Mouse (Mus musculus): ENCODE data around the gene Arhgdia.
"Not testable (repeated sequence)": the region's sequence is repeated elsewhere in the genome, so short reads cannot be mapped to it uniquely, and the experiment has no call there.

Gene Arhgdia

DNA sequence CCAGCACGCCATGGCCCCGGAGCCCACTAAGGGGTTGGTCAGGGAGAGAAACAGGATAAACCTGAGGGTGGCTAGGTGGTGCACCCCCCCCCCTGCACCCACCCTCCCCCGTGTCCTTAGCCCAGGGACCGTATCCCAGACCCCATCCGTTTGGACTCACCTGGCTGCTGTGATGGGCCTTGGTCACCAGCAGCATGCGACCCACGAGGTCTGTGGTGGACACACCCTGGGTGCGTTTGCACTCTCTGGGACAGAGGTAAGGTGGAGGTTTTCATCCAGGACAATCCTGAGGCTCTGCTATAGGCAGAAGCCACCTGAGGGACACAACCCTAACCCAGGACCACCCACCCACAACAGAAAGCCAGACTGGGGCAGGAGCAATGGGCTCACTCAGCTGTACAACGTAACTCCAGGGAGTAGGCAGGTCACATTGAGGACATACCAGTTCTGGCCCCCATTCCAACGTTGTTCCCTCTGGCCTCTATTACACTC is 32.1 kb upstream of the Arhgdia start:
- DNase-seq (ENCODE audit: low spot score), result no peak

DNA sequence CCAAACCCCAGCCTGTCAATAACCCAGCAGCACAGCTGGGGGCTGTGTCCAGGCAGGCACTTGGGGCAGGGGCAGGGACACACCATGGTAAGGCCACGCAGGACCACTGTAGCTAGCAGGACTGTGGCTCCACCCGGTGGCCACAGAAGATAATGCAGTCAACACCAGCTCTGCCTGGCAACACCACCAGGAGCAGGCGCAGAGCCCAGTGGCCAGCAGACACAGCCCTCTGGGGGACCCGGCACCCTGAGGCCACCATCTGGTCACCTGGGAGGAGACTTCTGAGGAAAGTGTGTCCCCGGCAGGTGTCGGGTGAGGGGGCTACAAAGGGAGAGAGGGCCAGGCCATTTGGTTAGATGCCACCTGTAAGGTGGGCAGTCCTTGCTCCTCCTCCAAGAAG is 31.3 kb upstream of the Arhgdia start:
- DNase-seq (ENCODE audit: low spot score), result no peak

DNA sequence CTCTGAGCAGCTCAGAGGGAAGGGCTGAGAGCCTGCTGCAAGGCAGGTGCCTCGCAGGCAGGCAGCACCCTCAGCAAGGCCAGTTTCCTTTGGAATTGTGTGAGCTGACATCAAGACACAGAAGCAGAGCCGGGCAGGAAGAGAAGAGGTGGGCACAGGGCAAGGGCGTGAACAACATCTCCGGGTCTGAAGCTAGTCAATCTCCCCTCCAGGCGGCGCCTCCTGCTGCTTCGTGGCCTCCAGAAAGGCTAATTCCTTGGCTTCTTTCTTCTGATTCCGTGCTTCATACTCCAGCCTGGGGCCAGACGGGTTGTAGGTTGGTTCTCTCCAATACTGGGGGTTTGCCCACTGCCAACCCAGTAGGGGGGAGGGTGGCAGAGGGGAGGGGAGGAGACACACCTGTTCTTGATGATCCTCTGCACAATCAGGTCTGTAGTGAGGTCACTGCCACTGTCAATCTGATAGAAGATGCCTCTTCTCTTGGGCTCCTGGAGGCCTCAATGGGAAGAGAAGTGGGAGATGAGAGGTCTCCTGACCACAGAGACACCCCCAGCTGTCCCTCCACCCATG is 29.1 kb upstream of the Arhgdia start:
- no peak for DNase-seq (ENCODE audit: low spot score)

DNA sequence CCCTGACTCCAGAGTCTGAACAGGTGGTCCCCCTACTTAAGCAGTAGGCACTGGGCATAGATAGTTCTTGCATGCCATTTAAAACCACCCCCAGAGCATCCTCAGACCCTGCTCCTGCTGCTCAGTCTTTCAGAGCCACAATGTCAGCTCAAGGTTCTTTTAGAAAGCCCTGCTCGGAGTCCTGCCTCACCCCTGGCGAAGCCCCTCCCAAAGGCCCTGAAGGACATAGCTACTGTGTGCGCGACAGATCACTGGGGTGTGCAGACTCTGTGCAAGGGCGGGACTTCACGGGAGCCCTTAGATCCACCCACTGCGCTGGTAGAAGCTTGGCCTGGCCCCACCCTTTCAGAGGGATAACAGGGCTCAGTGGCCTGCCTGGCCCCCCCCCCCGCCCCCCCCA is 27.8 kb upstream of the Arhgdia start:
- DNase-seq (ENCODE audit: low spot score), result no peak

DNA sequence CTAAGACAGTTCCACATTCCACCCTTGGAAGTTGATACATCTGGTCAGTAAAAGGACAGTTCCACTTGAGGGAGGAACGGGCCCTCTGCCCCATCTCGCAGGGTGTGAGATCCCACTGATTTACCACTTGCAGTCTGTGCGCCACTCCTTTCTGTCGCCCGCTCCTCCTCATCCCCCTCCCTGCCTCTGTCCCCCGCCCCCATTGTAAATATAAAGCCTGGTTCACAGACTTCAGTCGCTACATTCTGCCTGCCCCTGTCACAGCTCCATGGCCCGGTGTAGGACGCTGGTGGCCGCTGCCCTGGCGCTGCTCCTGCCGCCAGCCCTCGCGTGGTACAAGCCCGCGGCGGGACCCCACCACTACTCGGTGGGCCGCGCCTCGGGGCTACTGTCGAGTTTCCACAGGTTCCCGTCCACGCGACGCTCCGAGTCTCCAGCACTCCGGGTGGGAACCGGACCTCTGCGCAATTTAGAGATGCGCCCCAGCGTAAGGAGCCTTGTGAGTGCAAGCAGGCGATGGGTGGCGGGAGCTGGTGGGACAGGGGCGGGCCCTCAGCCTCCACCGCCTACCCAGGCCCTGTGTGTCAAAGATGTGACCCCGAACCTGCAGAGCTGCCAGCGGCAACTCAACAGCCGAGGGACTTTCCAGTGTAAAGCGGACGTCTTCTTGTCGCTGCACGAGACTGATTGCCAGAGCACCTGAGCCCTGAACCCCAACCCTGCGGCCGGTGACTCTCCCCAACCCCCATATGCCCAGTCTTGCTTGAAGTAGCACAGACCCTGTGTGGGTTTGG is 27.0 kb upstream of the Arhgdia start, which contains the start of gene Npb:
TSS of gene Npb (plus strand) at position 237 of the 794 bp plus-strand sequence.
- no peak for DNase-seq (ENCODE audit: low spot score)

DNA sequence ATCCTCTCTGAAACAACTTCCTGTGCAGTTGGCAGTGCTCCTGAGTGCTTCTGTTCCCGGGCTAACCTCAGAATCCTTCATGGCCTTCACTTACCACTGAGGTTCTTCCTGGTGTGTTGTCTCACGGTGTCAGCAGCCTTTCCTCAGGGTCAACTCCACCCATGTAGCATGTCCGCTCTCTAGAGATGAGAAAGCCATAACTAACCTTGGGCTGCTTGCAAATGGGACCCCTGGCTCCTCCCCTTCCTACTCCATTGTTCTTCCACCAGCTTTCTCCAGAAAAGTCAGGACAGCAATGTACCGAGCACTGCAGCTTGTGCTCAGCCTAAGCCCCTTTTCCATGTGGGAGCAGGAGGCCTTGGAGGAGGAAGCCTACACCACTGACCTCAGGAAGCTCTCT is 25.3 kb upstream of the Arhgdia start:
- no peak for DNase-seq (ENCODE audit: low spot score)

DNA sequence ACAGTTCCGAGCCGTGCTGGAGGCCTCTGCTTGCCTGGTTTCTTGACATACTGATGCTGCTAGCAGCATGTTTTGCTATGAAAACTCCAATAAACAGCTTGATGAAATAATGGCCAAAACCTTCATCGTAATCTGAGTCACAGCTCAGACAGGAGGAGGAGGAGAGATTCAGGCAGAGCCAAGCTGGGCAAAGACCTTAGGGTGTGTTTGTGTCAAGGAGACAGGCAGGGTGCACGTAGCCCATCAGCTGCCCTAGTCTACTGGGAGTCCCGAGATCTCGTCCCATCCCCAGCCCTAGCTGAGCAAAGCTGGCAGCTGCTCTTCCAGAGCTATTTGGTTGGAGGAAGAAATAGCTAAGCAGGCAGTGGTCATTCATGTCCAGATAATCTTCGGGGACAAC is 24.2 kb upstream of the Arhgdia start:
- no peak for DNase-seq (ENCODE audit: low spot score)

DNA sequence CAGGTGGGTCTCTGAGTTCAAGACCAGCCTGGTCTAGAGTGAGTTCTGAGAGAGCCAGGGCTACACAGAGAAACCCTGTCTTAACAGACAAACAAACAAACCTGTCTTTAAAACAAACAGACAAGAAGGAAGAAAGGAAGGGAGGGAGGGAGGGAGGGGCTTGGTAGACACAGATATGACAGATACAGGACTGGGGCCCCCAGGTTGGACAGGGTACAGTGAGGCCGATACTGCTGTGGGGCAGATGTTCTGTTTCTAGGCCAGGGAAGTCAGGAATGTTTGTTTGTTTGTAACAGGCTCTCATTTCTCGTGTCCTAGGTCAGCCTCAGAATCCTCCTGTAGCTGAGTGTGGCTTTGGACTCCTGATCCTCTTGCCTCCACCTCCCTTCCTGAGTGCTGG is 22.1 kb upstream of the Arhgdia start:
- DNase-seq (ENCODE audit: low spot score), result no peak

DNA sequence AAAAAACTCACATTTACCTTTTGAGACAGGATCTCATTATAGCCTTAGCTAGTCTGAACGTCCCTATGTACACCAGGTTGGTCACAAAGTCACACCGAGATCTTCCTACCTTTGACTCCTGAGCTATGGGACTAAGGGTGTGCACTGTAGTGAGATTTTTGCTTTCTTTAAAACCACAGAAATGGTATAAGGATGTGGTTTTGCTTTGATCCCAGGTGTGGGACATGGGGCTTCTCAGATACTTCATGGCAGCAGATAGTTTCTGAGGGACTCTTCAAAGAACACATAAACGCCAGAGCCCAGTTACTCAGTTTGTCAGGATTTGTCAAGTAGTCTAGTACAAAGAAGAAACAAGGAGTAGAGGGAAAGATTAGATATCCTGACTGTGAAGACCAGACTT is 19.3 kb upstream of the Arhgdia start:
- no peak for DNase-seq (ENCODE audit: low spot score)

DNA sequence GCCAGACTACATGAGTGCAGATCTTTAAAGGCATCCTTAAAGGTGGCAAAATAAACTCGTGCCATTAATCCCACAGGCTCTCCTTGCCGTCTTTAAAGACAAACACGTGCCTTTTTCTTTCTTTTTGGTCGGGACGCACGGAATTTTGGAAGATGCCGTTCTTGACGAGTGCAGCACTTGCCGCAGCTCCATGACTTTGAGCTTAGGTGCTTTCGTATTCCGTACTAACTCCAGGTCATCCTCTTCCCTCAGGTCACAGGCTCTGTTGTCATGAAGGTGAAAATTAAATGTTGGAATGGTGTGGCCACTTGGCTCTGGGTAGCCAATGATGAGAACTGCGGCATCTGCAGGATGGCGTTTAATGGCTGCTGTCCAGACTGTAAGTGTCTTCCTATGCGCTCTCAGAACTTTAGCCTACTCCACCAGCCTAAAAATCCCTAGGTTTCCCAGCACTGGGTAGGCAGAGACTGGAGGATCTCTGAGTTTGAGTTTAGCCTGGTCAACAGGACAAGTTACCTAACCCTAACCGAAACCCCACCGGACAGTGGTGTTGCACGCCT is 17.6 kb upstream of the Arhgdia start:
- no peak for DNase-seq (ENCODE audit: low spot score)

DNA sequence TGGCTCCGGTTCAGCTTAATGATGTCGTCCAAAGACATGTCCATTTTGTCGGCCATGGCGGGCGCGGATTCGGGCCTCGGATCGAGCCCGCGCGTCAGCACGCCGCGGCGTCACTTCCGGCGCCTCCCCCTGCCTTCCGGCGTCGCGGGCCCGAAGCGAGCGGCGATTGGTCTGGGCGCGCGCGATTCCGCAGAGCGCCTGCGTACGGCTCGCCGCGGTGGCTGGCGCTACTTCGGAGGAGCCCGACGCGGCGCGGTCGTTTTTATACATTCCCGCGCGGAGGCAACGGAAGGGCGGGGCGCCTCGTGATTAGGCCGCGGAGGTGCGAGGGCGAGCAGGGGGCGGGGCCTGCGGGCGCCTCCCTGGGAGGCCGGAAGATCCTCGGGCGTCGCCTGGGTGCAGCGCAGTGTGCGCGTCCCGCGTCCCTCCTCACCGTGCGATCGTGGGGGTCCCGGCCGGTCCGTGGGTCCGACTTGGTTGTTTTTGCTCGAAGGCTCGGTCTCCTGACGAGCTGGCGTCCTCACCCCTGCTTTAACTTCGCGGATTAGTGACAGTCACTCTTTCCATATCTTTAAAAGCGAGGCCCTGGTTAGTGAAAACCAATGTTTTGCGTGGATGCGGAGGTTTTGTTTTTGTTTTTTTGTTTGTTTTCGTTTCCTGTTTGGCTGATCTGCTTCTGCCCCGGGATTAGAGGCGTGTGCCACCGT is 17.0 kb upstream of the Arhgdia start, which contains the start of the genes Alyref and Anapc11:
TSS of gene Alyref (minus strand) at position 83 of the 707 bp plus-strand sequence.
TSS of gene Anapc11 (plus strand) at position 139 of the 707 bp plus-strand sequence.
- peak; percentile 87 for DNase-seq (ENCODE audit: low spot score)

DNA sequence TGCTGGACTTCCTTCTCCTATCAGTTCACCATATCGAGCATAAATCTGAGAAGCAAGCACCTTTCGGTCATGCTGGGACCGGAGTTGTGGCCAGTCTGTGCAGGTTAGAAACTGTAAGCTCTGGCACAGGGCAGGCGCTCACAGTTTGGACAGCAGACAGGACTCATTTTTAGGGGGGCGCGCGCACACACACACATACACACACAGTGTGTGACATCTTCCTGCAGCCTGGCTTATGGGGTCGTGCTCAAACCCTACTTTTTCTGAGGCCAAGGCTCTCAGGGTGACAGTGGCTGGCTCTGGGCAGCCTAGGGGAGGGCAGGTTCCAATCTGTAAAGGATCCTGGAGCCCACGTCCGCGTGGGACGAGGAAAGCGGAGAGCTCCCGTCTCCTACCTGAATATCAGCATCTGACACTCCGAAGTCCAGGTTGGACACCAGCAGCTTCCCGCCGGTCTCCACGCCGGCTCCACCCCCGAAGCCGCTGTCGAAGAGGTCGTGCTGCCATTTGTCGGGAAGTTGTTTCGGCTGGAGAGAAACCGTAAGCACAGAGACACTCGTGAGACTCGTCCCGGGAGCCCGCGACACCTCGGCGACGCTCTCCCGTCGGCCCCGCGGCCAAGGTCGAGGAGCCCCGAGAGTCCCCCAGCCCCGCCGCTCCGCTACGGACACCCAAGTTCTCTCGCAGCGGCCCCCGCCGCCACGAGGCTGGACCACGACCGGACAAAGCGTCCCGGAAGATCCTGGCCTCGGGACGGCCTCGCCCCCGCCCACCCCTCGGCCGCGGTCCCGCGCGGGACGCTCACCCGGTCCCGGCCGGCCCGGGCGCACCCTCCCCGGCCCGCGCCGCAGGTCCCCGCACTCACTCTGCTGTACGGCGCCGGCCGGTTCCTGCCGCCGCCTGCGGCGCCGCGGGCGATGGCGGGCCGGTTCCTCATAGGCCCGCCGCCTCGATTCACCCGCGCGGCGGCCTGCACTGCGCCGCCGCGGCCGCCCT is 16.1 kb upstream of the Arhgdia start:
- no peak for DNase-seq (ENCODE audit: low spot score)

DNA sequence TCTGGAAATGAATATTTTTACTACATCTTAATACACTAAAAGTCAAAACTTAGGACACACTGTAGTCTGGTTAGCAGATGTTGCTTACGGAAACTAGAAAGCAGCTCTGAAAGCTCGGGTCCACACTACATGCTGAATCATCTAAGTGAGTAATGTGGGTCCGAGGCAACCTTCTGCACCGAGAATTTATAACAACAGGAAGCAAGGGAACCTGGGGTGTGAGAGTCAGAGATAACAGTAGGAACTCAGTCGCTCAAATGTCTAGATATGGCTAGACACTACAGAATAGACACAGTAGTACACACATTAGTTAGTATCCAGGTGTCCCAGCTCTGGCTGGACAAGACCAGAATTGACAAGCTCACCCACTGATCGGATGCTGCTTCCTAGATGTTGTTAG is 7.1 kb upstream of the Arhgdia start:
- DNase-seq (ENCODE audit: low spot score), result no peak

DNA sequence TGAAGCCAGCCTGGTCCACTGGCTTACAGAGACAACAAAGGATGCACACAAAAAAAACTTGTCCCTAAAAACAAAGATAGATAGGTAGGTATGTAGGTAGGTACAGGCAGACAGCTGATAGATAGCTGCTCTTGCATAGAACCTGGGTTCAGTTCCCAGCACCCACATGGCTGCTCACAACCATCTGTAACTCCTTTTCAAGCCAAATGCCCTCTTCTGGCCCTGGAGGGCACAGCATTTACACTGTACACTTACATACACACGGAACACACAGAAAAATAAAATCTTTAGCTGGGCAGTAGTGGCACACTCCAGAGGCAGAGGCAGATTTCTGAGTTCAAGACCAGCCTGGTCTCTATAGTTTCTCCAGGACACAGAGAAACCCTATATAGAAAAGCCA is 2.5 kb upstream of the Arhgdia start:
- no peak for DNase-seq (ENCODE audit: low spot score)

DNA sequence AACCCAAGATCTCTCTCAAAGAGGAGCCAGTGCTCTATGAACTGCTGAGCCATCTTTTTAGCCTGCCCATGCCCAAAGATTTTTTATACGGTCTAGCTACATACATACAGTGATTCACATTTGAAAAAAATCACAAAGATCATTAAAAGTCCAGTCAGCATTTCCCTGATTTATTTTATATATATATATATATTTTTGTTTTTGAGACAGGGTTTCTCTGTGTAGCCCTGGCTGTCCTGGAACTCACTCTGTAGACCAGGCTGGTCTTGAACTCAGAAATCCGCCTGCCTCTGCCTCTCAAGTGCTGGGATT is 1.5 kb upstream of the Arhgdia start:
- DNase-seq (ENCODE audit: low spot score), result not testable (repeated sequence)

DNA sequence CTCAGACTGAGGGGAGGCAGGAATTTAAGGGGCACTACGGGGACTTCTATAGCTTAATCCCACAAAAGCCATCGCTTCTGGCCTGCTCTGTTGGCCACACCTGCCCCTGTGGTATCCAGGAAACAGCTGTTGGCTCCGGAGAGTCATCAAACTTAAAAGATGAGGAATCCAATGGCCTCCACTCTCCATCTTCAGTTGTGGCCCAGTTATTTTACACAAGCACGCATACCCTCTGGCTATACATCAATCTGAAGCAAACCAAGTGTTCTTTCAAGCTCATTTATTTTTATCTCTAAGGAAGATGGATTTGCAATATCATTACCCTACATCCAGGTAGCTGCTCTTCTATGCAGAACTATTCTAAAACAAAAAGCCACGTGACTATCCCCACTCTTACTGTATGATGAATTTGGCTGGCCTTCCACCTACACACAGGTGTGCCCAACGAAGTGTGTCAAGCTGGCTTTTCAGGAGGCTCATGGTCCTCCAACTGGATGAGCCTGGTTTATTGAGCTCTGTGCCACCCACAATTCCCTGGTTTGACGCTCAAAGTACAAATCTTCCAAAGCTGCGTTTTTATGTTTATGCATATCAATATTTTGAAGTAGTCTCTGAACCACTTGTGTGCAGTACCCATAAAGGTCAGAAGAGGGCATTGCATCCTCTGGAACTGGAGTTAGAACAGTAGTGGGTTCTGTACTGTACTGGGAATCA is 1.0 kb upstream of the Arhgdia start:
- no peak for DNase-seq (ENCODE audit: low spot score)

DNA sequence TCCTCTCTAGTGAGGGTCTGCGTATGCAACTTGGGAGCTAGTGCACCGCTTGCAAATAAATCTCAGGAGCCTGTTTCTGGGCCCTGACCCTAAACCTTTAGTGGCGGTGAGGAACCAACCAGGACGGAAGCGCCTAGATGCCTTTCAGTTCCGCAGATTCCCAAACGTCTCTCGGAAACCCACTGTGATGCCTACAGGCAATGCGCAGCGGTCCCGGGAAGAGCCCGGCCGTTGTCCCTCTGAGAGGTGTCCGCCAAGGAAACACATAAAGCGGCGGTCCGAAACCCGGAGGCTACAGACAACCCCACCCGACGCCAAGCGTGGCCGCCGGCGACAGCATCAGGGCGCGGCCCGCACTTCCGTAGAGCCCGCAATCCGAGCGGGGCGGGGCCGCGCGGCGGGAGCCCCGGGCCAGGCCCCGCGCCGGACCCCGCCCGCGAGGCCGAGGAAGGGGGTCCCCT is 523 bp downstream of the Arhgdia start:
- DNase-seq (ENCODE audit: low spot score), result no peak

DNA sequence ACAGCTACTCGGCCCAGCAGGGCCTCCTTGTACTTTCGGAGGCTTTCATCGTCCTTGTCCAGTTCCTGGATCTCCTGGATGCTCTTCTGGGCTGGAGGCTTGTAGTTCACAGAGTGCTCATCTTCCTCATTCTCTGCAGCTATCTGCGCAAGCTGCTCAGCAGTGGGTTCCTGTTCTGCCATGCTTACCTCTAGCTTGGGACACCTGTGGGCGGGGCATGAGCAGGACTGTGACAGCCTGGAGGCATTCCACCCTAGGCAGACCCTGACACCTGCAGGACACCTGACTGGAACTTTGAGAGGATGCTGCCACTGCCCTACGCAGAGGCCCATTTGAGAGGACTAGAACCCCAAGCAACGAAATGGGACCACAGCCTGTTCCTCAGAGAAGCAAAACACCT is 1.2 kb downstream of the Arhgdia start:
- DNase-seq (ENCODE audit: low spot score), result no peak

DNA sequence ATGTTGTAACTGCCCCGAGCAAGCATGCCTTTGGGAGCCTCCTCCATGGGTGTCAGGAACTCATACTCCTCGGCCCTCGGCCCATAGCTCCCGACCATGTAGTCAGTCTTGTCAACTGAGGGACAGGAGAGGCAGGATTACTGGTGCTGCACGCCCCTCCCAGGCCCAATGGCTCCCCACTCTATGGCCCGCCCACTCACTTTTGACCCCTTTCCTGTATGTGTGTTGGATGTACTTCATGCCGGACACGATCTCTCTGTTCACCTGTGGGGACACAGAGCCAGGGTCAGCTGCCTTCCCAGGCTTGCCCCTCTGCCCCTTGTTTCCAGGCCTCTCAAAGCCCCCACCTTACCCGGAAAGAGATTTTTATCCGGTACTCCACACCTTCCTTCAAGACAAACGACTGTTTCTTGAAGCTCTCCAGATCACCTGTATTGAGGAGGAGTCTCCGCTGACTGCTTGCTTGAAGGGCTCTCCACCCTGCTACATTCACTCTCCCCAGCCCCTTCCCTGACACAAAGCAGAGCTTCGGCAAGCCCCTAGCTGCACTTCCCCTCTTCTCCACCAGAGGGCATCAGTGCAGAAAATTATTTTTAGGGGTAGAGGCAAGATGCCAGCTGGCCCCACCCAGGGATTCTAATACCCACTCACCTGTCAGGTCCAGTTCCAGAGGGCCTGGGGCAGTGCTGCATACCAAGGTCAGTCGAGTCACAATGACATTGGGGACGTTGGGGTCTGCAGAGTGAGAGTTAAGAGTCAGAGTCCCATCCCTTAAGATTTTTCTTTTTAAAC is 1.9 kb downstream of the Arhgdia start:
- no peak for DNase-seq (ENCODE audit: low spot score)

DNA sequence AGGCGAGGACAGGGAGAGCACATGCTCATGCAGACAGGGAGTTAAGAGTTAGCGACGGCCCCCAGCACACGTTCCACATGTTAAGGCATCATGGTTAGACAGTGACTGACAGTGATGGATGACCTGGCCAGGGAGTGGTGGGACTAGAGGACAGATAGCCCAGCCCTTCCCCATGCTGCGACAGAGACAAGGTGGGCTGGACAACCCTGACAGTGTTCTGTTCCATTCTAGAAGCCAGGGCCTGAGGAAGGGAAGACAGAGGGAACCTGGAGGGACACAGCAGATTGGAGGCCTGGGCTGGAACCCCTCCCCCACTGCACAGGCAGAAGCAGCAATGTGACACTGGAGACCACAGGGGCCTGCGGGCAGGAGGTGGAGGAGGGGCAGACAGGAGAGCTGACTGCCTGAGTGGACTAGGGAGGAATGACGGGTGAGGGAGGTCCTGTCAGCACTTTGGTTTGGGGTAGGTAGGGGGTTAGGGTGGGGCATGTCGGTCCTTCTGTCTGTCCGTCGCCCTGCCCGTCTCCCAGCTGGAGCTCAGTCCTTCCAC is 2.7 kb downstream of the Arhgdia start:
- DNase-seq (ENCODE audit: low spot score), result no peak

Measured in left cerebral cortex, adult 11 months (tissue).